Mouse (Mus musculus): ENCODE data around the gene Fam169b. TPM values are rescaled to one million over a fixed set of nuclear protein-coding genes. Genes with fewer than 3 reads are reported as not detected.

Gene Fam169b
- 0.15 TPM in 1 of 2 replicates, not detected in the other for polyA plus RNA-seq (2015; fragmentation: Nextera tagmentation; extraction: Ambion mirVana)

GRCm38 (mm10) chr7:68273515-68273914, at the start of gene Fam169b:
TSS of gene Fam169b (plus strand) at chr7:68273839.
- no peaks in the 10 kb centered on the region for H3K36me3 ChIP-seq (replicated peaks)
- H3K9me3 ChIP-seq = no peaks in the 10 kb centered on the region
- H3K4me3 ChIP-seq = no peak within 1 kb of the TSS
- no peak within 1 kb of the TSS for H3K9ac ChIP-seq
- H3K27me3 ChIP-seq (replicated peaks) = peaks cover 7% of the 10 kb centered on the region
- H3K4me2 ChIP-seq = no peak within 1 kb of the TSS
- ATAC-seq (replicated peaks) = no peak
- peaks cover 14% of the 10 kb centered on the region for H3K4me1 ChIP-seq
- H3K27ac ChIP-seq = no peak within 1 kb of the TSS

- H3K9me3 ChIP-seq = no peaks in the 10 kb centered on the region
- peaks cover 28% of the 10 kb centered on the region for H3K4me1 ChIP-seq
- no peaks in the 10 kb centered on the region; the same call in 1 of the 2 replicates for H3K36me3 ChIP-seq (replicated peaks)
- 86% methylated on average over 5 of the region's 5 CpGs for WGBS
- no peak overlapping the region for H3K4me3 ChIP-seq
- peak; percentile 9; the same call in 1 of the 2 replicates for ATAC-seq (replicated peaks)
- H3K27ac ChIP-seq = peak overlapping the region; percentile 77
- no peak overlapping the region for H3K4me2 ChIP-seq
- H3K27me3 ChIP-seq (replicated peaks) = no peaks in the 10 kb centered on the region
- H3K9ac ChIP-seq = no peak overlapping the region
These were observed 49.6 kb upstream of the Fam169b start for GRCm38 (mm10) chr7:68224006-68224405.

GRCm38 (mm10) chr7:68225427-68226054, 48.1 kb upstream of the Fam169b start:
- Histone ChIP-seq H3K27ac (no peak overlapping the region), H3K36me3 (replicated peaks) (no peaks in the 10 kb centered on the region), H3K27me3 (replicated peaks) (no peaks in the 10 kb centered on the region), H3K4me2 (no peak overlapping the region), H3K4me3 (no peak overlapping the region), H3K9me3 (no peaks in the 10 kb centered on the region), H3K4me1 (peaks cover 28% of the 10 kb centered on the region), H3K9ac (no peak overlapping the region)
- WGBS = 90% methylated on average over 9 of the region's 9 CpGs
- ATAC-seq (replicated peaks) = no peak

- no peak overlapping the region for H3K9ac ChIP-seq
- H3K36me3 ChIP-seq (replicated peaks) = peaks cover 7% of the 10 kb centered on the region; the same call in 1 of the 2 replicates
- no peak overlapping the region for H3K27ac ChIP-seq
- ATAC-seq (replicated peaks) = no peak
- H3K27me3 ChIP-seq (replicated peaks) = no peaks in the 10 kb centered on the region
- no peak overlapping the region for H3K4me2 ChIP-seq
- no peaks in the 10 kb centered on the region for H3K9me3 ChIP-seq
- H3K4me3 ChIP-seq = no peak overlapping the region
- 77% methylated on average over 11 of the region's 11 CpGs for WGBS
- peaks cover 28% of the 10 kb centered on the region for H3K4me1 ChIP-seq
These were observed 46.6 kb upstream of the Fam169b start for GRCm38 (mm10) chr7:68227021-68227420.

GRCm38 (mm10) chr7:68227621-68228020, 46.0 kb upstream of the Fam169b start:
- Histone ChIP-seq H3K27ac (no peak overlapping the region), H3K4me2 (no peak overlapping the region), H3K4me3 (no peak overlapping the region), H3K9ac (no peak overlapping the region), H3K27me3 (replicated peaks) (no peaks in the 10 kb centered on the region), H3K4me1 (peaks cover 28% of the 10 kb centered on the region), H3K9me3 (no peaks in the 10 kb centered on the region), H3K36me3 (replicated peaks) (peaks cover 7% of the 10 kb centered on the region; the same call in 1 of the 2 replicates)
- no peak for ATAC-seq (replicated peaks)
- WGBS = 84% methylated on average over 4 of the region's 4 CpGs

- H3K9ac ChIP-seq = no peak overlapping the region
- peaks cover 7% of the 10 kb centered on the region; the same call in 1 of the 2 replicates for H3K36me3 ChIP-seq (replicated peaks)
- 35% methylated on average over 6 of the region's 6 CpGs for WGBS
- H3K4me1 ChIP-seq = peaks cover 20% of the 10 kb centered on the region
- no peaks in the 10 kb centered on the region for H3K27me3 ChIP-seq (replicated peaks)
- no peak overlapping the region for H3K4me2 ChIP-seq
- no peak overlapping the region for H3K27ac ChIP-seq
- no peaks in the 10 kb centered on the region for H3K9me3 ChIP-seq
- no peak overlapping the region for H3K4me3 ChIP-seq
- no peak for ATAC-seq (replicated peaks)
These were observed 45.1 kb upstream of the Fam169b start for GRCm38 (mm10) chr7:68228491-68228890.

GRCm38 (mm10) chr7:68230831-68231230, 42.8 kb upstream of the Fam169b start:
- H3K4me3 ChIP-seq = no peak overlapping the region
- WGBS = 95% methylated on average over 9 of the region's 9 CpGs
- no peak overlapping the region for H3K27ac ChIP-seq
- H3K4me1 ChIP-seq = peaks cover 21% of the 10 kb centered on the region
- ATAC-seq (replicated peaks) = no peak
- H3K9ac ChIP-seq = no peak overlapping the region
- no peaks in the 10 kb centered on the region for H3K9me3 ChIP-seq
- H3K36me3 ChIP-seq (replicated peaks) = peaks cover 7% of the 10 kb centered on the region; the same call in 1 of the 2 replicates
- no peaks in the 10 kb centered on the region for H3K27me3 ChIP-seq (replicated peaks)
- H3K4me2 ChIP-seq = no peak overlapping the region

GRCm38 (mm10) chr7:68232521-68232920, 41.1 kb upstream of the Fam169b start:
- Histone ChIP-seq H3K4me1 (peaks cover 13% of the 10 kb centered on the region), H3K4me3 (no peak overlapping the region), H3K36me3 (replicated peaks) (peaks cover 7% of the 10 kb centered on the region; the same call in 1 of the 2 replicates), H3K9ac (no peak overlapping the region), H3K27ac (no peak overlapping the region), H3K27me3 (replicated peaks) (no peaks in the 10 kb centered on the region), H3K9me3 (no peaks in the 10 kb centered on the region), H3K4me2 (no peak overlapping the region)
- ATAC-seq (replicated peaks) = no peak
- WGBS = 82% methylated on average over 5 of the region's 5 CpGs

- peaks cover 8% of the 10 kb centered on the region; the same call in 1 of the 2 replicates for H3K4me1 ChIP-seq
- 24% methylated on average over 13 of the region's 13 CpGs for whole genome bisulfite sequencing
- peak; percentile 45; the same call in 1 of the 2 replicates for ATAC-seq (replicated peaks)
- H3K36me3 ChIP-seq (replicated peaks) = peaks cover 7% of the 10 kb centered on the region; the same call in 1 of the 2 replicates
- H3K9ac ChIP-seq = no peak overlapping the region
- H3K4me3 ChIP-seq = no peak overlapping the region
- H3K27ac ChIP-seq = no peak overlapping the region
- no peak overlapping the region for H3K4me2 ChIP-seq
- H3K9me3 ChIP-seq = no peaks in the 10 kb centered on the region
- H3K27me3 ChIP-seq (replicated peaks) = no peaks in the 10 kb centered on the region
These were observed 39.9 kb upstream of the Fam169b start for GRCm38 (mm10) chr7:68233619-68234223.

- Histone ChIP-seq H3K9me3 (no peaks in the 10 kb centered on the region), H3K4me2 (no peak overlapping the region), H3K36me3 (replicated peaks) (0 out of 2 replicates have a peak, but pooled peaks cover under 1% of the 10 kb centered on the region), H3K4me1 (peaks cover 8% of the 10 kb centered on the region; the same call in 1 of the 2 replicates), H3K27ac (no peak overlapping the region), H3K4me3 (no peak overlapping the region), H3K27me3 (replicated peaks) (no peaks in the 10 kb centered on the region), H3K9ac (no peak overlapping the region)
- WGBS = 86% methylated on average over 8 of the region's 8 CpGs
- no peak for ATAC-seq (replicated peaks)
These were observed 36.8 kb upstream of the Fam169b start for GRCm38 (mm10) chr7:68236817-68237216.

GRCm38 (mm10) chr7:68239220-68239827, 34.3 kb upstream of the Fam169b start:
- 63% methylated on average over 11 of the region's 11 CpGs for WGBS
- no peaks in the 10 kb centered on the region for H3K36me3 ChIP-seq (replicated peaks)
- H3K27ac ChIP-seq = no peak overlapping the region
- H3K4me3 ChIP-seq = no peak overlapping the region
- no peaks in the 10 kb centered on the region for H3K4me1 ChIP-seq
- no peak overlapping the region for H3K9ac ChIP-seq
- H3K27me3 ChIP-seq (replicated peaks) = no peaks in the 10 kb centered on the region
- no peaks in the 10 kb centered on the region for H3K9me3 ChIP-seq
- no peak for ATAC-seq (replicated peaks)
- H3K4me2 ChIP-seq = no peak overlapping the region

- 73% methylated on average over 9 of the region's 9 CpGs for WGBS
- no peaks in the 10 kb centered on the region for H3K36me3 ChIP-seq (replicated peaks)
- no peak overlapping the region for H3K4me2 ChIP-seq
- H3K27ac ChIP-seq = no peak overlapping the region
- H3K27me3 ChIP-seq (replicated peaks) = no peaks in the 10 kb centered on the region
- H3K4me3 ChIP-seq = no peak overlapping the region
- no peak overlapping the region for H3K9ac ChIP-seq
- H3K9me3 ChIP-seq = no peaks in the 10 kb centered on the region
- H3K4me1 ChIP-seq = no peaks in the 10 kb centered on the region
- no peak for ATAC-seq (replicated peaks)
These were observed 32.4 kb upstream of the Fam169b start for GRCm38 (mm10) chr7:68241205-68241604.
